ENCODE assay signal across 9 mouse cellular contexts in genomic region chr19:5561252-5561790, GRCm38 (mm10). TPM values are rescaled to one million over a fixed set of nuclear protein-coding genes. Genes with fewer than 3 reads are reported as not detected.
DNase-seq lines count a peak whose midpoint lies in the region; ATAC-seq lines count a peak whose summit lies in the region.
"Had no signal": no experiment of that assay in that cellular context is flagged by ENCODE, and none has a peak within 500 bp of the region (broad histone marks: within the 10 kb centered on the region; RNA-seq: fewer than 3 reads in every experiment).

No protein-coding gene starts in this region.

- peak overlapping the region; percentile 78 for H3K27ac ChIP-seq in lung, embryonic 16.5 days (ENCODE audit: low read length)
- peak overlapping the region; percentile 86 for H3K27ac ChIP-seq in intestine, embryonic 15.5 days
- H3K27ac ChIP-seq in liver, embryonic 11.5 days (ENCODE audit: low read depth, low read length): no peak overlapping the region
- peak overlapping the region; percentile 94 for H3K27ac ChIP-seq in stomach, embryonic 15.5 days

- H3K4me1 ChIP-seq in lung, embryonic 16.5 days (replicated peaks; ENCODE audit: control insufficient read depth, insufficient read depth, low read length): peaks cover 12% of the 10 kb centered on the region; the same call in 1 of the 2 replicates
- H3K4me1 ChIP-seq in intestine, embryonic 15.5 days (replicated peaks): peaks cover 28% of the 10 kb centered on the region
- peaks cover 14% of the 10 kb centered on the region for H3K4me1 ChIP-seq in liver, embryonic 11.5 days (replicated peaks; ENCODE audit: control insufficient read depth, insufficient read depth, low read length)
- peaks cover 13% of the 10 kb centered on the region for H3K4me1 ChIP-seq in stomach, embryonic 15.5 days

- 13% methylated on average over 10 of the region's 10 CpGs for WGBS in lung, embryonic 16.5 days
- 13% methylated on average over 10 of the region's 10 CpGs for WGBS in intestine, embryonic 15.5 days
- WGBS in liver, embryonic 11.5 days: 20% methylated on average over 10 of the region's 10 CpGs
- 18% methylated on average over 10 of the region's 10 CpGs for WGBS in stomach, embryonic 15.5 days

- H3K4me3 ChIP-seq in lung, embryonic 16.5 days (ENCODE audit: low read length): peak overlapping the region; percentile 51
- peak overlapping the region; percentile 53 for H3K4me3 ChIP-seq in intestine, embryonic 15.5 days (replicated peaks)
- peak overlapping the region; percentile 43 for H3K4me3 ChIP-seq in liver, embryonic 11.5 days (ENCODE audit: low read depth, low read length)
- peak overlapping the region; percentile 48 for H3K4me3 ChIP-seq in stomach, embryonic 15.5 days (replicated peaks)

- peaks cover 52% of the 10 kb centered on the region for H3K27me3 ChIP-seq in lung, embryonic 16.5 days (ENCODE audit: control insufficient read depth, insufficient read depth, low read depth, low read length)
- H3K27me3 ChIP-seq in intestine, embryonic 15.5 days (replicated peaks): peaks cover 45% of the 10 kb centered on the region
- peaks cover 94% of the 10 kb centered on the region for H3K27me3 ChIP-seq in liver, embryonic 11.5 days (replicated peaks; ENCODE audit: control insufficient read depth, insufficient read depth, low read length)
- H3K27me3 ChIP-seq in stomach, embryonic 15.5 days (replicated peaks): peaks cover 47% of the 10 kb centered on the region

- no peak for ATAC-seq in lung, embryonic 16.5 days (ENCODE audit: low read depth)
- peak; percentile 31 for ATAC-seq in intestine, embryonic 15.5 days
- no peak for ATAC-seq in liver, embryonic 11.5 days (replicated peaks; ENCODE audit: low FRiP score)
- no peak for ATAC-seq in stomach, embryonic 15.5 days (ENCODE audit: insufficient read depth, low FRiP score, low read depth)
- ATAC-seq in inflammation-experienced regulatory T-cells, adult 6 months: no peak

- H3K9ac ChIP-seq in lung, embryonic 16.5 days (ENCODE audit: low read length): peak overlapping the region; percentile 11; the same call in 1 of the 2 replicates
- H3K9ac ChIP-seq in intestine, embryonic 15.5 days: peak overlapping the region; percentile 46
- no peak overlapping the region for H3K9ac ChIP-seq in liver, embryonic 11.5 days (ENCODE audit: low read depth, low read length)
- peak overlapping the region; percentile 29; the same call in 1 of the 2 replicates for H3K9ac ChIP-seq in stomach, embryonic 15.5 days

- DNase-seq in lung, postnatal 4 days: no peak
- no peak for DNase-seq in liver, embryonic 11.5 days (ENCODE audit: low spot score)
- DNase-seq in natural killer cell, adult 2 months (ENCODE audit: low spot score in 2 of 2): no peak
- no peak for DNase-seq in frontal cortex, postnatal 36 days (ENCODE audit: low spot score in 2 of 2)
- DNase-seq: cerebellum, adult 11 months had no signal

- no peaks in the 10 kb centered on the region for H3K36me3 ChIP-seq in lung, embryonic 16.5 days (ENCODE audit: control insufficient read depth, insufficient read depth, low read length)
- no peaks in the 10 kb centered on the region for H3K36me3 ChIP-seq in intestine, embryonic 15.5 days
- no peaks in the 10 kb centered on the region for H3K36me3 ChIP-seq in liver, embryonic 11.5 days (ENCODE audit: control insufficient read depth, insufficient read depth, low read length)
- H3K36me3 ChIP-seq in stomach, embryonic 15.5 days: no peaks in the 10 kb centered on the region

- H3K9me3 ChIP-seq in lung, embryonic 16.5 days (ENCODE audit: control insufficient read depth, low read length): no peaks in the 10 kb centered on the region
- no peaks in the 10 kb centered on the region for H3K9me3 ChIP-seq in intestine, embryonic 15.5 days
- no peaks in the 10 kb centered on the region for H3K9me3 ChIP-seq in liver, embryonic 11.5 days (ENCODE audit: control insufficient read depth, low read length)
- no peaks in the 10 kb centered on the region for H3K9me3 ChIP-seq in stomach, embryonic 15.5 days

- peak overlapping the region; percentile 73 for H3K4me2 ChIP-seq in lung, embryonic 16.5 days (ENCODE audit: low read depth, low read length)
- H3K4me2 ChIP-seq in intestine, embryonic 15.5 days (replicated peaks): peak overlapping the region; percentile 64
- peak overlapping the region; percentile 71 for H3K4me2 ChIP-seq in liver, embryonic 11.5 days
- H3K4me2 ChIP-seq in stomach, embryonic 15.5 days: peak overlapping the region; percentile 77

RNA-seq across cellular contexts. Expression of gene Ovol1, which starts 0.9 kb away (rescaled TPM):
- polyA plus RNA-seq in lung, embryonic 16.5 days (2015; fragmentation: Nextera tagmentation; extraction: Ambion mirVana): 2.6 and 3.7 TPM in 2 replicates
- 19.3 TPM in 2 replicates for polyA plus RNA-seq in intestine, embryonic 15.5 days (2015; fragmentation: Nextera tagmentation; extraction: Ambion mirVana)
- polyA plus RNA-seq in liver, embryonic 11.5 days (2014; fragmentation: Nextera tagmentation; extraction: Ambion mirVana): 0.22 TPM in 1 of 2 replicates, not detected in the other
- 14.6 and 17.8 TPM in 2 replicates for polyA plus RNA-seq in stomach, embryonic 15.5 days (2015; fragmentation: Nextera tagmentation; extraction: Ambion mirVana)
- polyA plus RNA-seq in inflammation-experienced regulatory T-cells, adult 6 months (2017; shearing (Covaris generic)): not detected

RNA-seq across cellular contexts. Expression of gene Ap5b1, which starts 6.5 kb away (rescaled TPM):
- polyA plus RNA-seq in lung, embryonic 16.5 days (2015; fragmentation: Nextera tagmentation; extraction: Ambion mirVana): 6.1 and 7.0 TPM in 2 replicates
- polyA plus RNA-seq in intestine, embryonic 15.5 days (2015; fragmentation: Nextera tagmentation; extraction: Ambion mirVana): 7.9 and 9.9 TPM in 2 replicates
- polyA plus RNA-seq in liver, embryonic 11.5 days (2014; fragmentation: Nextera tagmentation; extraction: Ambion mirVana): 3.6 and 3.8 TPM in 2 replicates
- 7.1 and 8.3 TPM in 2 replicates for polyA plus RNA-seq in stomach, embryonic 15.5 days (2015; fragmentation: Nextera tagmentation; extraction: Ambion mirVana)
- polyA plus RNA-seq in inflammation-experienced regulatory T-cells, adult 6 months (2017; shearing (Covaris generic)): 1 to 10 TPM; 5.8 to 7.4 (median 6.5) TPM

RNA-seq across cellular contexts. Expression of gene Rnaseh2c, which starts 40.4 kb away (rescaled TPM):
- 131 and 159 TPM in 2 replicates for polyA plus RNA-seq in lung, embryonic 16.5 days (2015; fragmentation: Nextera tagmentation; extraction: Ambion mirVana)
- polyA plus RNA-seq in intestine, embryonic 15.5 days (2015; fragmentation: Nextera tagmentation; extraction: Ambion mirVana): 128 and 149 TPM in 2 replicates
- 175 and 189 TPM in 2 replicates for polyA plus RNA-seq in liver, embryonic 11.5 days (2014; fragmentation: Nextera tagmentation; extraction: Ambion mirVana)
- 124 and 144 TPM in 2 replicates for polyA plus RNA-seq in stomach, embryonic 15.5 days (2015; fragmentation: Nextera tagmentation; extraction: Ambion mirVana)
- 100 to 1,000 TPM in 1 of 3 experiments, 10 to 100 TPM in 2; 40.8 to 104 (median 97.1) TPM for polyA plus RNA-seq in inflammation-experienced regulatory T-cells, adult 6 months (2017; shearing (Covaris generic))

RNA-seq across cellular contexts. Expression of gene Kat5, which starts 48.7 kb away (rescaled TPM):
- 55.1 and 57.3 TPM in 2 replicates for polyA plus RNA-seq in lung, embryonic 16.5 days (2015; fragmentation: Nextera tagmentation; extraction: Ambion mirVana)
- polyA plus RNA-seq in intestine, embryonic 15.5 days (2015; fragmentation: Nextera tagmentation; extraction: Ambion mirVana): 44.1 and 47.3 TPM in 2 replicates
- 24.0 and 28.0 TPM in 2 replicates for polyA plus RNA-seq in liver, embryonic 11.5 days (2014; fragmentation: Nextera tagmentation; extraction: Ambion mirVana)
- polyA plus RNA-seq in stomach, embryonic 15.5 days (2015; fragmentation: Nextera tagmentation; extraction: Ambion mirVana): 42.2 and 49.1 TPM in 2 replicates
- polyA plus RNA-seq in inflammation-experienced regulatory T-cells, adult 6 months (2017; shearing (Covaris generic)): 10 to 100 TPM; 34.5 to 46.1 (median 42.4) TPM

RNA-seq across cellular contexts. Expression of gene Snx32, which starts 51.0 kb away (rescaled TPM):
- polyA plus RNA-seq in lung, embryonic 16.5 days (2015; fragmentation: Nextera tagmentation; extraction: Ambion mirVana): 7.4 and 7.7 TPM in 2 replicates
- 7.2 and 8.0 TPM in 2 replicates for polyA plus RNA-seq in intestine, embryonic 15.5 days (2015; fragmentation: Nextera tagmentation; extraction: Ambion mirVana)
- 7.0 and 8.3 TPM in 2 replicates for polyA plus RNA-seq in liver, embryonic 11.5 days (2014; fragmentation: Nextera tagmentation; extraction: Ambion mirVana)
- 8.8 and 11.1 TPM in 2 replicates for polyA plus RNA-seq in stomach, embryonic 15.5 days (2015; fragmentation: Nextera tagmentation; extraction: Ambion mirVana)
- 10 to 100 TPM; 11.7 to 26.7 (median 20.0) TPM for polyA plus RNA-seq in inflammation-experienced regulatory T-cells, adult 6 months (2017; shearing (Covaris generic))
